Mouse (Mus musculus) CD4-positive, CD25-positive, alpha-beta regulatory T cell, adult 2 months (primary cell): ENCODE measurements around the gene Chmp4b.
A peak's percentile ranks its signal among the peaks of the same experiment; 100 is the strongest.

Experiments
- DNase-seq: peaks from one replicate; pipeline ENCODE4 v3.0.0-alpha.2; 2012; ENCODE audit warnings: low read depth, low spot score

Chmp4b gene

DNA sequence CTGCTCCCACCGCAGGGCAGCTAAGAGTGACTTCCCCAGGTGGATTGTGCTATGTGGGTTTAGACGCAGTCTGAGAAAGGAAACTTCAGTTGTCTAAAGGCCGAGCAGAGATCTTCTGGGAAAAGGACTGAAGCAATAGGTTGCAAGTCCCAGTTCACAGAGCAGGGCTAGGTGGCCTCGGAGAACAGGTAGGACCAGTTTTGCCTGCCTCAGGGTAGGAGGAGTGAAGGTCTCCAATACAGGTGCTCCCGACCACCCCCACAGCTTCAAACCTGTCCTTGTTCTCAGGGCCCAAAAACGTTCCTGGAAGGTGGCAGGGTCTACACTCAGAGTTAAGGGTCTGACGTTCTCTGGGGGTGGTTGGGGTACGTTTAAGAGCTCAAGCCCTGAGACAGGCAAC, at the start of gene Chmp4b:
TSS of gene Chmp4b (plus strand) at position 343 of the 400 bp plus-strand sequence.
- no peak for DNase-seq

DNA sequence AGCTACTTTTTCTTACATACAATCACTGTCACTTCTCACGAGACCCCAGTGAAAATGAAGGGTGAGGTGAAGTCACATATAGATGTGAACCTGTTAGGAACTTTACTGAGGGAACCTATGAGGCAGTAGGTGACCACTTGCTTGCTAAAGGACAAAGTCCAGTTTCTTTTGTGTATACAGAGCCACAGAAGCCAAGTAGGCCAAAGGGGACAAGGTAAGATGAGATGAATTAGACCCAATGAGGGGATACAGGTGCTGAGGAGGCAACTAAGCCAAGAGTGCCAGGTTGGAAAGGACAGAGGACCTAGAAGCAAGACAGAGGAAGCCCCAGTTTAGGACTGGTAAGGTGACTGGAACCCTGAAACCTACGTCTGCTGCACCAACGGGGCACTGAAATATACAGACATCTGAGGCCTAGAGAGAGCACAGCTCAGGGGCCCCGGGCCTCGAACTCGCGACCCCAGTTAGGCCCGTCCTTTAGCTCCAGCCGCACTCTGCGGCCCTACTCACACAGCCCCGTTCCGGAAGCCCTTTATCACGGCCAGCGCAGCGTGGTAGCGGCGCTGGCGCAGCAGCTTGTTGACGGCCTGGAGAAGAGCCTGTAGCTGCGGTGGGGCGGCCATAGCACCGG, 48.4 kb upstream of the Chmp4b start:
- DNase-seq: peak; percentile 10

DNA sequence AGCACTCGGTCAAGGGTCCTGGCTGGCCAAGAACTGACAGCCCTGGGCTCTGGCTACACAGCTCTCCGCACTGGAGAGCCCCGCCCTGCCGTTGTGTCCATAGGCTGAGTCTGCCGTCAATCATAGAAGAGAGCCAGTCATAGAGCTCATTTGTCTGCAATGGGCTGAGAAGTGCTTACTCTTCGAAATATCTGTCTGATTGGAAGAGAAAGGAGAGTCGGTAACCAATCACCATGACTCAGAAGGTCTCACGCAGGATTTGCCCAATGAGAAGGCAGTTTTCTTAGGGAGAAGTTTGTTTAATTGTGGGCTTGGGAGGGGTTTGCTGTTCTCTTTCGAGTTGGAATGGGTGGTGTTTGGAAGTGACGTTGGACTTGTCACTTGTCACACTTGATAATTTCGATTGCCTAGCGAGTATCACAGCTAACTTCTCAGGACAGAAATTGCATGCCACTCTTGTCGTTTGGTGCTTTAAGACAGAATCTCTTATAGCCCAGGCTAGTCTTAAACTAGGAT, 47.8 kb upstream of the Chmp4b start, which contains the start of gene Pxmp4:
TSS of gene Pxmp4 (minus strand) at position 71 of the 516 bp plus-strand sequence.
- DNase-seq: peak; percentile 97

DNA sequence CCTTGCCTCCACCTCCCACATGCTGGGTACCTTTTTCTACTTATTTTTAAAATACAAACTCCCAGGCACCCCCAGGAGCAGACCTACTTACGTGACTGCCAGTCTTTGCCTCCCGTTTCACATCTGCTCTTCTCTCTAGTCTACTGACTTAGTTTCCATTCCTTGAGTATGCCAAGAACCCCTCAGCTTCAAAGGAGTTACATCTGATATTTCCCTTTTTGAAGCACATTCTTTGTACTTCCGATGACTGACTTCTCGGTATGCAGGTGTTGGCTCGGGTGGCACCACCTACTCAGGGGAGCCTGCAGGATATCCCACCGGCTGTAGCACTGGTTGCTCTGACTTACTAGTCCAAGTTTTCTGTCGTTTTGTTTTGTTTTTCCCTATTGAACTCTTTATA, 47.3 kb upstream of the Chmp4b start:
- peak; percentile 54 for DNase-seq

DNA sequence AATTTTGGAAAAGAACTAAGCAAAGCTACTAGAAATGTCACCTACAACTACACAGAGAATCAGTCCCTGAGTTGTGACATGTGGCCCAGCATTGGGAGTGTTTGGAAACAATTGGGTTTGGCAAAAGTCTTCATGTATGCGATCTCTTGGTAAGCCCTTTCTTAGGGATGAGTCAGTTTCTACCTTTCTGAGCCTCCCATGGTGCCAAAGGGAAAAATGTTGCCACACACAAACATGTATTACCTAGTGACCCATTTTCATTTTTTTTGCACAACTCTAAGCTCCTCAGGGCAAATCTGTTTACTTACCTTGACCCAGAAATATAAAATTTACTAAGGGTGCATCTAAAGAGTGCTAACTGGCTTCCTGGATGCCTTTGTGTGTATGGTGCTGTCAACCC, 44.5 kb upstream of the Chmp4b start:
- DNase-seq: no peak

DNA sequence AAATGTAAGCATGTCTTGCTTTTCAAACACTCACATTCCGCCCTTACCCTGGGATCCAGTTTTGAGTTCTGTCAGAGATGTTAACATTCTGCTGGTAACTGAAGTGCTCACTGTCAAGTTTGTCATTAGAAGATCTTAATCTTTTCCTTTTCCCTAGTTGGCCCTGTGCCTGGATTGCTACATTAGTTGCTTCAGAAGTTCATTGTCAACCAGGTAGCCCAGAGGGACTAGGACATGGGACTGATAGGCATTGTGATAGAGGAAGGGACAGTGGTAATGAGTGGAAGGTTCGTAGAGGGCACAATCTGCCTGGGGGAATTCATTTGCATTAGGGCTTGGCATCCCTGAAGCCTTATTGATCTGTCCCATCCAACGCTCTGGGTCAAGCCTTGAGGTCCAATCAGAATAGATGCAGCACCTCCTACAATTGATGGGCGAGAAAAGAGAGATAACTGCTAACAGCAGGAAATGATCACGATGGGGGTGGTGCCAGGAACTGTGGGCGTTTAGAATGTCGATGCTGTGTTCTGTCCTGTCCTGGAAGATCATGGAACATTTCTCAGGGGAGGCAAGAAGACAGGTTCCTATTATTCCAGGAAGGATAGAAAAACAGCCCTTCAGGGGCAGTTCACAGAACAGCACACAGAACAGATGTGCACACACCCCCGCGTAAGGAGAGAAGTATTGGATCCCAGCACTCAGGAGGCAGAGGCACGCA, 42.3 kb upstream of the Chmp4b start:
- DNase-seq: peak; percentile 30

DNA sequence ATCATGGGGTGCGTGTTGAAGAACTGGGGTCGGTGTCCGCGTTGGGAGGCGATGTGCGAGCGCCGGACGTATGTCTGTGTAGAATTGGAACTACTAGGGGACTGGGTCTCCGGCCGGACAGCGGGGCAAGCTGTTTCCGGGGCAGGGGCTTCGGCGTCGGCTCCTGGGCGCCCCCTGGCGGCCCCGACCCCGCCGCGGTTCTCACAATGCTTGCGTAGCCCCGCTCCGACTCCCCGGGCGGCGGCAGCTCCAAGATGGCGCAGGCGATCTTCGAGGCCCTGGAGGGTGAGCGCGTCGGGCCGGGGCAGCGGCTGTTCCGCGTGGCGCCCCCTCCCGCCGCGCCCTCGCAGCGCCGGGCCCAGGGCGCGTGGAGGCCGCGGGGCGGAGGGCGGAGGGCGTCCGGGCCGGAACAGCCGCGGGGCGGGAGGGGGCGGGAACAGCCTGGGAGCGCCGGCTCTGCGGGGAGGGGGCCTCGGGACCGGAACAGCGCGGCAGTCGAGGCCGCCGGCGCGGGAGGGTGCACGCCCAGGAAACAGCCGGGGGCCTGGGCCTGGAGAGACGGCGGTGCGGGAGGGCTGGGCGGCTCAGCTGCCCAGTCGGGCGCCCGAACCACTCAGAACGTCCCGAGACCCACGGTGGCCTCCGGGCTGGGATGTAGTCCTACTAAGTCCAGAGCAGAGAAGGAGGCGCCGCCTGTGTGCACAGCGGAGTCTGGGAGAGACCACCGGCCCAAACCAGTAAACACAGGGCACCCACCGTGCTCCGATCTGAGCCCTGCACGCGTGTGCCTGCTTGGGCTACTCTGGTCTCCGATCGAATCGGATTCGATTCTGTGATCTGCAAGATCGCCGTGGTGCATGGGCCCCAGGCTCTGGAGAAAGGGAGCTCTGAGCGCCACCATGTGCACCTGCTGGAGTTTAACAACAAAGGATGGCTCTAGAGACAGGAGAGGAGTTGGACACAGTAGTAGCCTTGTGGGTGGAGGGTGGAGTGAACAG, 38.1 kb upstream of the Chmp4b start, which contains the start of the genes Zfp341 and 4930519P11Rik:
TSS of gene Zfp341 (plus strand) at position 180 of the 998 bp plus-strand sequence.
TSS of gene 4930519P11Rik (minus strand) at position 320 of the 998 bp plus-strand sequence.
- peak; percentile 96 for DNase-seq

DNA sequence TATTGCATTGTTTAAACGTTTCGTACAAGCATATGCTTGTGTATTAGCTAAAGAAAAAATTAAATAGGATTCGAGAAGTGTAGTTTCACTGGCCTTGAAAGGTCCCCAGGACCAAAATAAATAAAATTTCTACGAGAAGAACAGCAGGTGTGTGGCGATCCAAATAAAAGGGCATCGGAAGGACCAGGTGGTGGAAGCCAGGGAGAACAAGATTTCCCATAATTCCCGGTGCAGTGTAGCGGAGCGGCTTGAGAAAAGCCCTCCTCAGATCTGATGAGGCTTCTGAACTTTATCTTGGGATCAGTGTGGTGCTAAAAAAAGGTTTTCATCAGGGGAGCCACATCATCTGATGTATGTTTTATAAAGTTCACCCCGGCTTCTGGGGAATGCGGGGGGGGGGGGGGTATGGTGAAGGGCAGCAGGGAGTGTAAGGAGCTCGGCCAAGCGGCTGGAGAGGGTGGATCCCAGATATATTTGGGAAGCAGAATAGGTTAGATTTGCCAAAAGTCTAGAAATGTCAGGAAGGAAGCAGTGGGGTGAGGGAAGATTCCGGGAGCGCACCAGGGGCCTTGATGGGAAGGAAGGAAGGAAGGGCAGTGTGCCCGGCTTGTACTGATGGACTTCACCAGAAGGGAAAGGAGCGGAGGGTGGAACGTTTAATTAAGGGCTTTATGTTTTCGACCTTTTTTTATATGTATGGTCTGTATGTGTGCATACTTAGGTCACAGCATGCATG, 36.5 kb upstream of the Chmp4b start:
- DNase-seq: no peak

DNA sequence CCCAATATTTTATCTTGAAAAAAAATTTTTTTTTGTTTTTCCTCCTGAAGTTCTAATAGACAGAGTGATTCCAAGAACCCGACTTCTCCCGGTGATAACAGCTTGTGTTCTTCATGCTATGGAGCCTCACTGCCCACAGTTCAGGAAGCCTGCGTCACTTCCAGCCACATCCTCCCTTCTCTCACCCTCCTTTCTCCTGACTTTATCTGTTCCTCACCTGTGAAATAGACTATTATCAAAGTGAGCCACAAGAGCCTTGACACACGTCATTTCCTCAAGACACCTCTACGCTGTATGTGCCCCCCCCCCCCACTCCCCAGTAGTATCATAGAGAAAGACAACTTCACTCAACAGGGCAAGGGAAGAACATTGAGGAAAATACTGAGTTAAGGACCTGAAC, 35.8 kb upstream of the Chmp4b start:
- DNase-seq: peak; percentile 70

DNA sequence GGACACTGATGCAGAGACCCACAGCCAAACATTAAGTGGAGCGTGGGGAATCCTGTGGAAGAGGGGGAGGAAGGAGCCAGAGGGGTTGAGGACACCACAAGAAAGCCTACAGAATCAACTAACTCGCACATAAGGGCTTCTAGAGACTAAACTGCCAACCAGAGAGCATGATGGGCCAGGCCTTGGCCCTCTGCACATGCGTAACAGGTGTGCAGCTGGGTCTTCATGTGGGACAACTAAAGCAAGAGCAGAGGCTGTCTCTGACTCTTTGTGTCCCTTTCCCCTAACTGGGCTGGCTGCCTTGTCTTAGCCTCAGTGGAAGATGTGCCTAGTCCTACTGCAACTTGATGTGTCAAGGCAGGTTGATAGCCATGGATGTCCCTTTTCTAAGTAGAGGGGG, 34.4 kb upstream of the Chmp4b start:
- no peak for DNase-seq

DNA sequence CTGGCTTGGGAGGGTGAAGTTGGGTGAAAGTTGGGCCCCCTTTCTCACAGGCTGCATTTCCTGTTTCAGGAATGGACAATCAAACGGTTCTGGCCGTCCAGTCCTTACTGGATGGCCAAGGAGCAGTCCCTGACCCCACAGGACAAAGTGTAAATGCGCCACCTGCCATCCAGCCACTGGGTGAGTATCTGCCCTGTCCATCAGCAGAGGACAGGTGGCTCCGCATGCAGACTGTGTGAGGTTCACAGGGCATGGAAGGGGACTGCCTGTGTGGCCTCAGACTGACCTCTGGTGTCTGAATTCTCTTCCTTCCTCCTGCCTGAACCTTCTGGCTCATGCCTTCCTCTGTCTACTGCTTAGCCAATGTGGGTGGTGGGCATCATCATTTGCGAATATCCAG, 29.8 kb upstream of the Chmp4b start:
- DNase-seq: no peak

DNA sequence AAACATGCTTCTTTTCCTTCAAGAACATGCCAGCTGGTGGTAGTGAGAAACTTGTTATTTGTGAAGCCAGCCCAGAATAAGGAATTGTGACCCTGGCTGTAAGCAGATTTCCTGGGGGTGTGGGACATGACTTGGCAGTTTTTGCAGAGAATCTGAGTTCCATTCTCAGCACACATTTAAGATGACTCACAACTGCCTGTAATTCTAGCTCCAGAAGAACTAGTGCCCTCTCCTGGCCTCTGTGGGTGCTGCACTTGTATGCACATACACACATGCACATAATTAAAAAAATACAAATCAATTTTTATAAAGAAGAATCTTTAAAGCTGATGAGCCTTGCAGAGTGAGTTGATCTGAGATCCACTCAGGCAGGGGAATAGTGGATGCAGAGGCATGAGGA, 27.4 kb upstream of the Chmp4b start:
- DNase-seq: peak; percentile 36

DNA sequence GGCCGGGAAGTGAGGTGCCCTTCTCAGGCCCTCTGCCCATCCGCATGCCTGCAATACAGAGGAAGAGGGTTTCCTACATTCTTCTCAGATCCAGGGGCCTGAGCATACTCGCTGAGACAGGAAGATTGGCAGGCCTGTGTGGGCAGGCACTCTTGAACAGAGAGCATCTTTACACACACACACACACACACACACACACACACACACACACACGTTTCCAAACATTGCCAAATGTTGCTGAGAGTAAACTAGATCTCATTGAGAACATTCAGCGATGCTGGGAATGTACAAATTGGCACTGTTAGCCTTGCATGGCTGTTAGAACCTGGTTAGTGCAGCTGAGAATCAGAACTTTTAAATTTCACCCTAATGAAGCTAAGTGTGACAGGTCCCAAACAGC, 21.0 kb upstream of the Chmp4b start:
- no peak for DNase-seq

DNA sequence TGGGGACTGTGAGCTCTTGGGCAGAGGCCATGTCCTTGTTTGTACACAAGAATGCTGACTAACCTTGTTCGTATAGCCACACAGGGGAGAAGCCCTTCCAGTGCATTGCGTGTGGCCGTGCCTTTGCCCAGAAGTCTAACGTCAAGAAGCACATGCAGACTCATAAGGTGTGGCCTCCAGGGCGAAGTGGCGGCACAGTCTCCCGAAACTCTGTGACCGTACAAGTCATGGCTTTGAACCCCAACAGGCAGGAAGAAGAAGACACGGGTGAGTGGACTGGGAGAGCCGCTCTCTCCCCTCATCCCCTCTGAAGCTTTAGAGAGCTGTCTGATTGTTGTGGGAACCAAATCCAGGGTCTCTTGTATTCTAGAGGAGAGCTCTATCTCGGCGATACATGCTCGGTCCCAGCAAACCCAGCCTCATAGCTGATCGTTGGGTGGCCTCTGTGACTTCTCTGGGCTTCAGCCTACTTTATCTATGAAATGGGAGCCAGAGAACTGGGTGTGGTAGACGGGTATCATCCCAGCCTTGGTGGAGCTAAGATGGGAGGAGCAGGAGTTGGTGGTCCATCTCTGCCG, 19.2 kb upstream of the Chmp4b start:
- DNase-seq: no peak

DNA sequence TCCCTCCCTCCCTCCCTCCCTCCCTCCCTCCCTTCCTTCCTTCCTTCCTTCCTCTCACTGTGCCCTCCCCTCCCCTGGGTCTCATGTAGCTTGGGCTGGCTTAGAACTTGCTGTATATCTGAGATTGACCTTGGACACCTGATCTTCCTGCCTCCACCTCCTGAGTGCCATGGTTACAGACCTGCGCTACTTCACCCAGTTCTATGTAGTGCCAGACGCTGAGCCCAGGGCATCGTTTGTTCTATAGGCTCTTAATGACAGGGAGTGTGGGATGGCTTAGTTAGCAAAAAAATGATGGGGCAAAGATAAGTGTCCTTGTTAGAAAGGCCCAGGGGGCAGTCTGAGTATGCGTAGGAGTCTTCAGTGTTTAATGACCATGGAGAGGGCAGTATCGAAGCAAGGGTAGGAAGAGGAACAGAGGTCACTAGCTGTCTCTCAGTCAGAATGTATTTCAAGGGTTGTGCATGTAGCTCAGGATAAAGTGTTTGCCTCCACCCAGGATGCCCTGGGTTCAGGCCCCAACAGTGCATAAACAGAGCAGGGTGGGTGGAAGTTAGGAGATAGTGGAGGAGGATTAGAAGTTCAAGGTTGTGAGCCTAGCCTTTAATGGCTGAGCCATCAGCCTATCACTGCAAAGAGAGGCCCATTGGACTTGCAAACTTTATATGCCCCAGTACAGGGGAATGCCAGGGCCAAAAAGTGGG, 18.3 kb upstream of the Chmp4b start:
- DNase-seq: no peak

DNA sequence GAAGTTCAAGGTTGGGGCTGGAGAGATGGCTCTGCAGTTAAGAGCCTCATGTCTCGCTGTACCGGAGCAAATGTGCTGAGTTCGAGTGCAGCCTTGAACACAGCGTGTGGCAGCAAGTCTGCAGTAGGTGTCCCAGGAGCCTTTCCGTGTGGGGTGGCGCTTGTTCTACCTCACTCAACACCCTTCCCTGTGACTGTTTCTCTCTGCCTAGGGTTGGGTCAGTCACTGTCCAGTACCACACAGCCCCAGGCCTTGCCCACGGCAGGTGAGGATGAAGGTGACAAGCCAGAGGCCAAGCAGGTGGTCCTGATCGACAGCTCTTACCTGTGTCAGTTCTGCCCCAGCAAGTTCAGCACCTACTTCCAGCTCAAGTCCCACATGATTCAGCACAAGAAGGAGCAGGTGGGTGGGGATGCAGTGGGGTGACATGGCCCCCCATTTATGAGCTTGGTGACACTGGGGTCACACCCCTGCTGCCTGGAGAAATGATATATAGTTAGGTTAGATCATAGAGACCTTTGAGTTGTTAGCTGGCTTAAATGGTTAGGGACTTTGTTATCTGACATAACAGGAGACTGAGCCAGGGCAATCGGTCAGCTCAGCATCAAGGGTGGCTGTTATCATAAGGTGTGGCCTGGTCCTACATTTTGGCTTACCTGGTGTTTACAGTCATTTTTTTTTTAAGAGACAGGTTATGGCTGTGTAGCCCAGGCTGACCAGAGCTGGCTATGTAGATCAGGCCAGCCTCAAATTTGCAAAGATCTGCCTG, 17.4 kb upstream of the Chmp4b start:
- no peak for DNase-seq

DNA sequence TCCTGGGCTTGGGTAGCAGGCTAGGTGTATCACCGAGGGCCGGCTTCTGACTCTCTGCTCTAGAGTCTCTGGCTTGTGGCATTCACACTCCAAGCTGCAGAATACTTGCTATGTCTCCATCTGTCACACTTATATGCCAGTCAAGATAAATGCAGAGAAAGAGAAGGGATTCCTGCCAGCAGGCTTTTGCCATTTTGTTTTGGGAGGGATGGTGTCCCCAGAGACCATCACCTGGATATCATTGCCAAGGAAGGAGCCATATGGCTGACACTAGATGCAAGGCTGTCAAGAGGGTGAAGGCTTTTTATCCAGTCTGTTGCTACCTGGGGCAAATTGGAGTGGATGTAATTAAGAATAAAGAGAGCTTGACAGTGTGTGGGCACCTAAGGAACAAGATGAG, 15.7 kb upstream of the Chmp4b start:
- no peak for DNase-seq

DNA sequence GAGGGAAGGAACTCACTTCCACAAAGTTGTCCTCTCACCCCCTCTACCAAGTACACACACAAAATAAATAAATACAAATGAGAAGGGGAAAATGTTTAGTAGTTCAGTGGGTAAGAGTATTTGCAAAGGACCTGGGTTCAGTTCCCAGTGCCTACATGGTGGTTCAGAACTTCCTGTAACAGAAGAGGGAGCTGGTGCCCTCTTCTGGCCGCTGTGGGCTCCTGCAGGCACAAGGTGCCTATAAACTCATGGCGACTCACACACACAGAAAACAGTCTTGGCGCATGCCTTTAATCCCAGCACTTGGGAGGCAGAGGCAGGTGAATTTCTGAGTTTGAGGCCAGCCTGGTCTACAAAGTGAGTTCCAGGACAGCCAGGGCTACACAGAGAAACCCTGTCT, 13.0 kb upstream of the Chmp4b start:
- no peak for DNase-seq

DNA sequence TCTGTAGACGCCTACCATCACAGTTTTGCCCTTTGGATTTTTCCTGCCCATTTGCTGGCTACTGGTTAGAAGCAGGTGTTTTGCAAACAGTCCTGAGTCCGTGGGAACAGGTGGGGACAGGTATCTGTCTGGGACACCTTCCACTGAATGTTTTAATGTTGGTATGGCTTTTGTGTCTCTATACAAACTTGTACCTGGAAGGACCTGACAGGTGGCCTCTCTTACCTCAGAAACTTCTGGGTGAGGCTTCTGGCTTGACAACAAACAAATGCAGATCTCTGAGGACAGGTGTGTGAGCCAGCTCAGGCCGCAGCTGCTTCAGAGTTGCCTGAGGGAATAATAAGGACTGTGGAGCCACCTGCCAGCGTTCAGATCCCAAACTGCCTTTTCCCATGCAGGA, 12.4 kb upstream of the Chmp4b start:
- DNase-seq: no peak
